Mouse (Mus musculus) ovary, postnatal 36 days (tissue): Measurements from ENCODE around the gene Nwd1.
"Not testable (repeated sequence)": the region's sequence is repeated elsewhere in the genome, so short reads cannot be mapped to it uniquely, and the experiment has no call there.

Experiments
- DNase-seq: peaks from one replicate; pipeline ENCODE4 v3.0.0; 2022; ENCODE audit warnings: low spot score, mixed read lengths

The Nwd1 gene

DNA sequence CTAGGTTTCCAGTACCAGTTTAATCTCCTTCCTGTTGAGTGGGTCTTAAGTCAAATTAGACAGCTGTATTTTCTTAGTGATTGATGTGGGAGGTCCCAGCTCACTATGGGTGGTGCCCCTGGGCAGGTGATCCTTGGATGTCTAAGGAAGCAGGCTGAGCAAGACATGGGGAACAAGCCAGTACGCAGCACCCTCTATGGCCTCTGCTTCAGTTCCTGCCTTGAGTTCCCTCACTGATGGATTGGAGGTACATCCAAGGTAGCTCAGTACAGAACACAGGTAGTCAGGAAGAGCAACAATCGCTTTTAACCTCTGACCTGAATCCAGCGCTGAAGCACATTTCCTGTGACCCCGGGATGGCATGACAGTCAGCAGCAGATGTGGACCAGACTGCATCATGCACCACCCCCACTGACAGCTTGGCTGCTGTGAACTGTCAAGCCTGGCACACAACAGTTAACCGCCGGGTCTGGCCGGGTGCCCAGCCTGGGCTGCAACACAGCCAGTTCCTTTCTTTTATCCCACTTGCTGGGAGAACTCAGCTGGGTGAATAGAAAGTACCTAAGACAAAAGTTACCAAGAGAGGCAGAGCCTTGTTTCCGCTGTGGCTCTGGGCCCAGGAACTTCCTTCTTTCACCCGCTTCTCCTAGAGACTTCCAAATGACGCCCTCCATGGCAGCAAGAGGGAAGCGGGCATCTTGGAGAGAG, at the start of gene Nwd1:
TSS of gene Nwd1 (plus strand) at position 652 of the 708 bp plus-strand sequence.
- DNase-seq = peak; percentile 71

DNA sequence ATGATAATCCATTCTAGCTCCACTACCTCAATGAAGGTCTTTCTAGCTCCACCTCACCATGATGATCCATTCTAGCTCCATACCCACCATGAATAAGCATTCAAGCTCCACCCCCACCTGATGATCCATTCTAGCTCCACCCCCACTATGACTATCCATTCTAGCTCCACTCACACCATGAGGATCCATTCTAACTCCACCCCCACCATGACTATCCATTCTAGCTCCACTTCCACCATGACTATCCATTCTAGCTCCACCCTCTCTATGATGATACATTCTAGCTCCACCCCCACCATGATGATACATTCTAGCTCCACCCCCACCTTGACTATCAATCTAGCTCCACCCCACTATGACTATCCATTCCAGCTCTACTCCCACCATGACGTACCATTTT, 3.6 kb upstream of the Nwd1 start:
- DNase-seq = no peak

DNA sequence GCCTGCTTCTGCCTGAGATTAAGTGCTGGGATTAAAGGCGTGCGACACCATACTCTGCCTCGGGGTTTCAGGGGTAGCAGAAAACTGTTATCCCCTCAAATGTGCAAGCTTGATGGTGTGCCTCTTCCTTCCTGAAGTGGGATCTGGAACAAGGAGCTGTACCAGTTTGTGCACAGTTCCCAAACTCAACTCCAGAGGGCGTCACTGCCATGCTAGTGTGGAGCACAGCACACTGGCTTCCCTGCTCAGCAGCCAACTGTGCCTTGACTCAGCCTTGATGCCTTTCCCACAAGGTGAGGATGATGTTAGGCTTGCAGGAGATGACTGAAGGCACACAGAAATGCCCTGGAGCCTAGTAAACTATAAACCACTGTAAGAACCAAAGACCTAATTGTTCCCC, 1.9 kb upstream of the Nwd1 start:
- DNase-seq = no peak

DNA sequence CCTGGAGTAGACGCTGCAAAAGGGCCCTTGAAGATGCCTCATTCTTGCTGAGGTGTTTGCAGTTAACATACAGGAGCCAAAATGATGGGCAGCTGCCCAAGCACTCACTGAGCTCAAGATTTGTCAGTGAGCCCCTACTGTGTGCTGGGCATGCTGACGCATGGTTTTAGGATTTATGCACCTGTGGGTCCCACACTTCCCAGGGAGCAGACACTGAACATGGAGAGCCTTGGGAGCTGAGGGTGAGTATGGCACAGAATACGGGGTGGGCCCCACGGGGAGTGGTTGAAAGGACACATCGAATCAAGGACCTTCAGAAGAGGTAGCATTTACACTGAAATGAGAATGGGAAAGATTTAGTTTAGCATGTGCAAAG, 245 bp downstream of the Nwd1 start:
- DNase-seq = no peak

DNA sequence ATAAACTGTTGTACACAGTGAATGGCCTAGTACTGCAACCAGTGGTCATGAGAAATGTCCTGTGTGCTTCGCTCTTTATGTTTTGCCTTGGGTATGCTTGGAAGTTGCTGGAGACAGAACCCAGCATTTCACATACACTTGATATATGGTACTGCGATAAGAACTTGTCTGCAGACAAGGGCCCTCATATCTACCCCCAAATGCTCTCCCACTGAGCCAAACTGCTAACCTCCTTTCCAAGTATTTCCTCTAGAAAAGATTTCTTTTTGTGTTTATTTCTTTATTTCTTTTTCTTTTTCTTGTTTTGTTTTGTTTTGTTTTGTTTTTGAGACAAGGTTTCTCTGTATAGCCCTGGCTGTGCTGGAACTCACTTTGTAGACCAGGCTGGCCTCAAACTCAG, 4.2 kb downstream of the Nwd1 start:
- no peak for DNase-seq

DNA sequence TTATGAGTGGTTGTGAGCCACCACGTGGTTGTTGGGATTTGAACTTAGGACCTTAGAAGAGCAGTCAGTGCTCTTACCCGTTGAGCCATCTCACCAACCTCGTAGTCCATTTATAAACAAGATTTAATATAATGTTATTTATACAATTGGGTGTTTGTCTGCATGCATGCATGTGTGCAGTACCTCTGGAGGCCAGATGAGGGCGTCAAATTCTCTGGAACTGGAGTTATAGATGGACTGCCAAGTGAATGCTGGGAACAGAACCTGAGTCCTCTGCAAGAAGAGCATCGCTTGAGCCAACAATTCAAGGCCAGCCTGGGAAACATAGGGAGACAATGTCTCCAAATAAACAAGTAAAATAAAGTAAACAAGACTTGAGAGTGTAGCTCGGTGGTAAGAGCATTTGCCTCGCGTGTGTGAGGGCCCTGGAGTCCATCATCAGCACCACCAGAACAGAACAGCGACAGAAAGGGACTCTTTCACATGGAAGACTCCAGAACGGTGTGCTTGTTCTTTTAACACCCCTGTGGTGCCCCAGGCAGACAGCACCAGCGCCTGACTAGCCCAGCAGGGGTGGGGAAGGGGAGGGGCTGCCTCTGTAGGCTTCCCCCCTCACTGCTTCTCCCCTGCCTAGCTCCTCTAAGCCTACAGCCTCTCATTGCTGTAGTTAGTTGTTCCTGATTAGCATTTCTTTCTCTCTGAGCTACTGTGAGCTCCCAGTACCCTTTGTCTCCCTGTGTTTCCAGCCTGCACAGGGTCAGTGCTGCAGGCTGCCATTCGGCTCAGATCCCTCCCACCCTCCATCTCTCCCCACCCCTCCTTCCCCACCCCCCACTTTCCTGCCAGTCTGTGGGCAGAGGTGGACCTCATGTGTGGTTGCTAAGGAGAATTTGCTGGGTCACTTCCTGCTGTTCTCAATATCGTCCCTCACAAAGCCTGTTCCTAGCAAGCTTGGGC, 8.3 kb downstream of the Nwd1 start:
- no peak for DNase-seq

DNA sequence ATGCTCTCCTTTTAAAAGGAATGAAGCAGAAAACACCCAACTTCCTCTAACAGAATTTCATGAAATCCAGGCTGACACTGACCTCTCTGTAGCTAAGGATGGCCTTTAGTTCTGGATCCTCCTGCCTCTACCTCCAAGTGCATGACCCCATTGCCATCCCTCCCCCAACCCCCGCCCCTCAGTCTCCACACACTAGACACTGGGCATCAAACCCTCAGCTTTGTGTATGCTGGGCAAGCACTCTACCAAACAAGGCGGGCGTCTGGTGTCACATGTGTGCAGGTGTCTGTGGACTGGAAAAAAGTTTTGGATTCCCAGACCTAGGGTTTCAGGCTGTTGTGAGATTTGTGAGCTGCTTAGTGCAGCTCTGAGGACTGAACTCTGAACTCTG, 9.0 kb downstream of the Nwd1 start:
- no peak for DNase-seq

DNA sequence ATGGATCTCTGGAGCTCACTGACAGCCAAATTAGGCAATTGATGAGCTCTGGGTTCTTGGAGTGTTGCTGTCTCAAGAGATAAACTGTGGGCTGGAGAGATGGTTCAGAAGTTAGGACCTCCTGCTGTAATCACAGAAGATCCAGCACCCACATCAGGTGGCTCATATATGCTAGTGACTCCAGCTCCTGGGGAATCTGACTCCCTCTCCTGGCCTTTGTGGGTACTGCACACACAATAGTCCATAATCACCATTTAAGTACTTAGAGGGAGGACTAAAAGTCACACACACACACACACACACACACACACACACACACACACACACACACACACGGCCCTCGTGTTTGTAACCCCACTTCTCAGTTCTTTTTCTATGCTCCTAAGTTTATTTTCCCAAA, 13.5 kb downstream of the Nwd1 start:
- no peak for DNase-seq

DNA sequence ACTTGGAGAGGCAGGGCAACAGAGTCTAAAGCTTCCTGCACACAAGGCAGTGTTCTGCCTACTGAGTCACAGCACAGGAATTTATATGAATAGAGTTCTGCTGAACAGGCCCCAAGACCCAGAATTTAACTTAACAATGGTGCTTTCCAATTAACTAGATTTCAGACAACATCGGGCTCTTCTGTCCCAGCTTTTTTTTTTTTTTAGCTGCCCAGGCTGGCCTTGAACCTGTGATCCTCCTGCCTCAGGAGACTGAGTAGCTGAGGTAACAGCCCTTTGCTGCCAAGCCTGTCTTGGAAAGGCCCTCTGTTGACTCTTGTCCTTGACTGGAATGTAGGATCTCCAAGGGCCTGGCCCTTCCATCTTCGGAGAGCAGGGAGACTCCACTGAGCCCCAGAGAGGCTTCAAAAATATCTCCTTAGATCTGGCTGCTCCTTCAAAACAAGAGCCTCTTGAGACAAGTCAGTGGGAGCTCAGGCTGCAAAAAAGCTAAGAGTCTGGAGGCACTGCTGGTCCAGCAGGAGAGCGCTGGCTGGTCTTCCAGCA, 17.7 kb downstream of the Nwd1 start:
- DNase-seq = no peak

DNA sequence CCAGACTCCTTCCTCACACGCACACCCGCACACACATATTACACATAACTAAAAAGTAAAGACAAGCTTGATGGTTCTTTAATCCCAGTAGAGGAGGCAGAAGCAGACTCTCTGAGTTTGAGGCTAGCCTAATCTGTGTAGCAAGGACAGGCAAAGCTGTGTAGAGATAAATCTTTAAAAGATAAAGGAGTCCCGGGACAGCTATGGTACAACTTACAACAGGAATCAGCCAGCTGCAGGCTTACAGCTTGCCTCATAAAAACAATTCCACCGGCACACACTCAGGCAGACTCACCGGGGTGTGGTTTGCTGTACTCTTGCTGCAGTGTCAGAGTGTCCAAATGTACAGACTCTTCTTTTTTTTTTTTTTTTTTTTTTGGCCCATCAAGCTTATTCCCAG, 18.2 kb downstream of the Nwd1 start:
- DNase-seq = no peak

DNA sequence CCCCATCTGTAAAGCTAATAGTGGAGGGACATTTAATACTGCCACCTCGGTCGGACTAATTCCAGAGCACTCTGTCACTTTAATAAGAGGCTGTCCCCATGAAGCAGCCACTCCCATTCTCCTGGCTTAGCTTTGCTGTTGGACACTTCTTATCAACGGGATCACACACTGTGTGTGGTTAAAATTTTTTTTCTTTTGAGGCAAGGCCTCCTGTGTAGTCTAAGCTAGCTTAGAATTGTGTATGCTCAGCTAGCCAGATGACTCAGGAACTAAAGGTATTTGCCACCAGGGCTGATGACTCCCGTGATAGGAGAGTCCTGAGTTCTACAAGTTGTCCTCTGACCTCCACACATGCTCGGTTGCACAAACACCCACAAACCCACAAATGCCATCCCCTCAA, 18.9 kb downstream of the Nwd1 start:
- DNase-seq = no peak

DNA sequence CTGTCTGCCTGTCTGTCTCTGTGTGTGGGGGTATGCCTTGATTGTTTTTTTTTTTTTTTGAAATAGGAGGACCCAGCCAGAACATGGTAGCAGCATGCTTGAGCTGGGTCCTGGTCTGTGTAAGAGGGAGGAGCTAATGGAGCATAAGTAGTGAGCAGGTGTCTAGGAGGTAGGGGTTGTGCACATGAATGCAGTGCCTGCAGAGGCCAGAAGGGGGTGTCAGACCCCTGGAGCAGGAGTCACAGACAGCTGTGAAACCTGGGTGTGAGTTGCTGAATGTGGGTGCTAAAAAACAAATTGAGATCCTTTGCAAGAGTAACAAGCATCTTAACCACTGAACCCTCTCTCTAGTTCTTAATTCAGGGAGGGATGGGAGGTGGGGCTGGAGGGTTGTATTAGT, 22.4 kb downstream of the Nwd1 start:
- DNase-seq = no peak

DNA sequence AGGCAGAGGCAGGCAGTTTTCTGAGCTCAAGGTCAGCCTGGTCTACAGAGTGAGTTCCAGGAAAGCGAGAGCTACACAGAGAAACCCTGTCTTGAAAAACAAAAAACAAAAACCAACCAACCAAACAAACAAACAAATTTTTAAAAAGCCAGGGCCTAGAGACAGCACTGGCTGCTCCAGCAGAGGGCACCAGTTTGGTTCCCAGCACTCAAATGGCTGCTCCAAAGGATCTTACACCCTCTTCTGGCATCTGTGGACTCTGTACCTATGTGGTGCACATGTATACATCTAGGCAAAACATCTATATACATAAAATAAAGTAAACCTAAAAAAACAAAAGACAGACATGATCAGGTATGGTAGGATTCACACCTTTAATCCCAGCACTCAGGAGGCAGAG, 26.3 kb downstream of the Nwd1 start:
- DNase-seq = no peak

DNA sequence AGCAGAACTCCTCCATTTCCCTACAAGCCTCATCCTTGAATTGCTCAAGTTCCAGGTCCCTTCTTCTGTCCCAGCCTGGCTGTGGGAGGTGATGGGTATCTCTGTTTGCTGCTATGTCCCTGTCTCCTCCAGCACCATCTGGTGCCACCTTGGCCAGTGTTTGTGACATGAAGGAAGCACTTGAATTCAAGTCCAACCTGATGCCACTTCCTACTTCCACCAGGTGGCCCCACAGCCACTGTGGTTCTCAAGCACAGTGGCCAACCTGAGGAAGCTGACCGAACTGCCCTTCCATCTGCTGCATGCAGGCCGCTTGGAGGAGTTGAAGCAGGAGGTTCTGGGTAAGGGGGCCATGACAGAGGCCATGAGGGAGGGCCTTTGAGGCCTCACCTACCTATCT, 27.7 kb downstream of the Nwd1 start:
- no peak for DNase-seq

DNA sequence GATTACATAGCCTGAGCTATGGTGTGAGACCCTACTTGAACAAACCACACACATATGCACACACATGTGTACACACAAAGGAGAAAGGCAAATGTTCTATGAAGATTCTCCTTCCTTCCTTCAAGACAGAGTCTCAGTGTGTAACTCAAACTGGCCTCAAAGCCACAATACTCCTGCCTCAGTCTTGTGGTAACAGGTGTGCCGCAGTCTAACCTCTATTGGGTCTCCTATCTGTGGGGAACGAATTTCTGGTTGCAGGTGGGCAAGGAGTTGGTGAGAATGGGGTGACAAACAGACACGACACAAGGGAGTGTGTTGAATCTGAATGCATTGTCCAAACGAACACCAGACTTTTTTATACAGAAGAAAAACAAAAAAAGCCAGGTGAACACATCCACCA, 29.9 kb downstream of the Nwd1 start:
- no peak for DNase-seq

DNA sequence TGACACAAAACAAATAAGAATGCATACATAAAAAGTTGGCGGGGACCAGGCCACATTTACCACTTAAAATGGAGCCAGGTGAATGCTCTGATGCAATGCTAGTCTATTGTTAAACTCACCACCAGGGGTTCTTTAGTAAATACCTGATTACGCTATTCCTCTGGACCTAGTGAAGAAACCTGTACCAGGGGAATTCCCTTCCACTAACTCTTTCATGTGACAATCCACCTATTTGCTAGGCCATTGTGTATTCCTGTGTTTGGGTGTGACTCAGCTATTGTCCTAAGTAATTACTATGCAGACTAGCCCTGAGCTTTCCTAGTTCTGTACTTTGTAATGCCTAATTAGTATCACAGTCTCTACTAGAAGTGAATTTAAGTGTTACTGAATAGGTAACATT, 30.3 kb downstream of the Nwd1 start:
- not testable (repeated sequence) for DNase-seq

DNA sequence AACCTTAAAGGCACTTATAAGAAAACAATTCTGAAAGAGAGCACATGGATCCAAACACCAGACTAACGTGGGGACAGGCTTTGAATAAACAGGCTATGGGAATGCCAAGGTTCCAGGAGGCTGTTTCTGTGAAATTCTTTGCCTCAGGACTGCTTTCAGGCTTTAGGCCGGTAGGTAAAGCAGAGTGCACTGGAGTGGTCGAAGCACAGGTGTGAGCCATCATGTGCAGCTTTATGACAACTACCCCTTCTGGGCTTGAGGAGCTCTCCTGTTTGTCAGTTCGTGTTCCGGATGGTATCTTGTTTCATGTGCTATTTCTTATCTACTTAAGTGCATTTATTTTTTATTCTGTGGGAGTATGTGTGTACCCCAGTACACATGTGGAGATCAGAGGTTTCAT, 30.8 kb downstream of the Nwd1 start:
- DNase-seq = no peak

DNA sequence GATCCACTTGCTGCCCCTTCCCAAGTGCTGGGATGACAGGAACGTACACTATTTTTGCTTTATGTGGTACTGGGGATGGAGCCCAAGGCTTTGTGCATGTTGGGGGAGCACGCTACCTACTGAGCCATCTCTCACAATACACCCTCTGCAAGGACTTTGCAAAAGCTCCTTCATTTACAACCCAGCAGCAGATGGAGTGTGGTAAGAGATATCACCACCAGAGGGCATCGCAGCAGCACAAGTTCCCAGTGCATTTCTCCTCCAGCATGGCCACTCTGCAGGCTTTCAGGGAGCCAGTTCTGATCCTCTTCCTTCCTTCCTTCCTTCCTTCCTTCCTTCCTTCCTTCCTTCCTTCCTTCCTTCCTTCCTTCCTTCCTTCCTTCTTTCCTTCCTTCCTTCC, 33.6 kb downstream of the Nwd1 start:
- peak; percentile 53 for DNase-seq

DNA sequence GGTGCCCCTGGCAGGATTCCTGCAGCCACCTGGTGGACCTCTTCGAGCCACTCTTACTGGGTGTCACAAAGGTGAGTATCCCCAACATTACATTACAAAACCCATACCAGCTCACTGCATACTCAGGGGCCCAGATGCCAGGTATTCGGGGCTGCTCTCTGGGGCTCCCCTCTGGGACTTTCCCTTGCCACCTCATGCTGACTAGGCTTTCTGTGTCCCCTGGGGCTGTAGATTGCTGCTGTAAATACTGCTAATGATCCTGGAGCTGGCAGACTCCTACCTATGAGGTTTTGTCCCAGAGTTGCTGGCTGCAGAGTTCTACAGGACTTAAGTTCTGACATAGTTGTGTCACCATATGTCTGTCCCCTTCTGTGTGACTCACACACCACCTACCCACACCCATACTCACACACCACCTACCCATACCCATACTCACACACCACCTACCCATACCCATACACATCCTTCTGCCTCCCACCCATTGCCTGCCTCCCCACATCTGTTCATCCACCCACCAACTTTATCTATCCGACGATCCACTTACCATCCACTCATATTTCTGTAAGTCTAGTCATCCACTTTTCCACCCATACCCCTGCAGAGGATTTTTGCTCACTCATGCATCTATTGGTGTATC, 35.7 kb downstream of the Nwd1 start:
- no peak for DNase-seq

DNA sequence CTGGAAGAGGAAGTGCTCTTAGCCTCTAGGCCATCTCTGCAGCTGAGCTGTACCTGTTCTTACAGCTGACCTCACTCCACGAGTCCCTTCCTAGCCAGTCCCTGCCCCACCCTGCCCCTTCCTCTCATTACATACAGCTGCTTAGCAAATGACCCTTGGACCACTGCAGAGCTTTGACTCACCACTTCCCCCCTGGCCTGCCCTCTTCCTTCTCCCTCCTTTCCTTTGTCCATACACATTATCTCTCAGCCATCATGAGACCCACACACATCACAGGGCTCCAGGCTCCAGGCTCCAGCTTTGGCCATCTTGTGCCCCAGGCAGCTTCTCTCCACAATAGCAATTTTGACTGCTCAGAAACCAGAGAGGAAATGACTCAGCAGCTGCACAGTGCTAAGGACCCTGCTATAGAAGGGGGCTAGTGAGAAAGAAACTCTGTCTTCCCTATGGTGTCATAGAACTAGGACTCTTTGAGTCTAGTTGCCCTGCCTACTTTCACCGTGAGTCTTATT, 36.6 kb downstream of the Nwd1 start:
- DNase-seq = no peak

DNA sequence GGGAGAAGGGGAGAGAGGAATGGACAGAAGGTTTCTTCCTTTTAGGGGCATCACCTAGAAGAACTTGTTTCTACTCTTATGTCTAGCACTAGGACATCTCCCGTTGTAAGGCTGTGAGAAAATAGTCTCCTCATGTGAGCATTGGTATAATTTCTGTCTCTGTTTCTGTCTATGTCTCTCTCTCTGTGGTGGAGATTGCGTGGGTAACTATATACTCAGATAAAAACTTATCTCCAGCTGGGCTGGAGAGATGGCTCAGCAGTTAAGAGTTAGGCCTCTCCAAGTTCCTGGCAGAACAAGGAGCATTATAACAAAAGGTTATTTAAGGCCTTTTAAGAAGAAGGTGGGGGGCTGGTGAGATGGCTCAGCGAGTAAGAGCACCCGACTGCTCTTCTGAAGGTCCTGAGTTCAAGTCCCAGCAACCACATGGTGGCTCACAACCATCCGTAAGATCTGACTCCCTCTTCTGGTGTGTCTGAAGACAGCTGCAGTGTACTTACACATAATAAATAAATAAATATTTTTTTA, 37.1 kb downstream of the Nwd1 start:
- DNase-seq = not testable (repeated sequence)

DNA sequence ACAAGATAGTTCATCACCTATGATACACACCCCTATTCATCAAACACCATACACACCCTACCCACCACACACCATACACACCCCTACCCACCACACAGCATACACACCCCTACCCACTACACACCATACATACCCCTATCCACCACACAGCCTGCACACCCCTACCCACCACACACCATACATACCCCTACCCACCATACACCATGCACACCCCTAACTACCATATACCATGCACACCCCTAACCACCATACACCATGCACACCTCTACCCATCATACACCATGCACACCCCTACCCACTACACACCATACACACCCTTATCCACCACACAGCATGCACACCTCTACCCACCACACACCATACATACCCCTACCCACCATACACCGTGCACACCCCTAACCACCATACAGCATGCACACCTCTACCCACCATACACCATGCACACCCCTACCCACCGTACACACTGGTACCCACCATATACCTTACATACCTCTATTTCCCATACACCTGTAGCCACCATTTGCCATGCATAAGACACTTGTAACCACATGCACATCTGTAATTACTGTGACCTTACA, 51.9 kb downstream of the Nwd1 start:
- DNase-seq = no peak
